Mouse (Mus musculus) spleen, postnatal 10 days (tissue): ENCODE results near the gene Adamts14.

ENCODE experiments used
- DNase-seq, 2 experiments: peaks; one replicate each; pipeline ENCODE4 v3.0.0; 2021 to 2022; ENCODE audit warnings: low spot score in 2 of 2

Adamts14 gene

GRCm38 (mm10) chr10:61273081-61273843 lies at the start of gene Adamts14:
TSS of gene Adamts14 (minus strand) at chr10:61273438.
- no peak for DNase-seq

- DNase-seq: no peak
Measured at GRCm38 (mm10) chr10:61318527-61318926, 45.3 kb upstream of the Adamts14 start.

GRCm38 (mm10) chr10:61315324-61315880 lies 42.2 kb upstream of the Adamts14 start:
- no peak for DNase-seq

- DNase-seq: no peak
Measured at GRCm38 (mm10) chr10:61313750-61314149, 40.5 kb upstream of the Adamts14 start.

DNA sequence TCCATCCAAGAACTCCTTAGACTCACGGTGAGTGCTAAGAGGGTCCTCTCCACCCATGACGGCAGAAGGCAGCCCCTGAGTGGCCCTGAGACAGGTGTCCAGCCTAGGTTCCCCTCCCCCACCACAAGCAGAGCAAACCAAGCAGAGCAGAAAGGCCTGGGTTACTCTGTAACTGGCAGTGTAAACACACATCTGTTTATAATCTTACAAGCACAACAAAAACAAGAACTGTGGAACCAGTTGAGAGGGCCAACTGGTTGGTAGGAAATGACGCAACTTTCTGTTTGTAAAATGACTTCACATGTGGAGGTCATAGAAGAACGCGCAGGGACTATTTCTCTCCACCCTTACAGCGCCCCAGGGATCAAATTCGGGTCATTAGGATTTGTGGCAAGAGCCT lies 39.5 kb upstream of the Adamts14 start:
- DNase-seq: no peak

GRCm38 (mm10) chr10:61312159-61312558 lies 38.9 kb upstream of the Adamts14 start:
- no peak for DNase-seq

- no peak for DNase-seq
Measured at GRCm38 (mm10) chr10:61308706-61309320, 35.6 kb upstream of the Adamts14 start.

DNA sequence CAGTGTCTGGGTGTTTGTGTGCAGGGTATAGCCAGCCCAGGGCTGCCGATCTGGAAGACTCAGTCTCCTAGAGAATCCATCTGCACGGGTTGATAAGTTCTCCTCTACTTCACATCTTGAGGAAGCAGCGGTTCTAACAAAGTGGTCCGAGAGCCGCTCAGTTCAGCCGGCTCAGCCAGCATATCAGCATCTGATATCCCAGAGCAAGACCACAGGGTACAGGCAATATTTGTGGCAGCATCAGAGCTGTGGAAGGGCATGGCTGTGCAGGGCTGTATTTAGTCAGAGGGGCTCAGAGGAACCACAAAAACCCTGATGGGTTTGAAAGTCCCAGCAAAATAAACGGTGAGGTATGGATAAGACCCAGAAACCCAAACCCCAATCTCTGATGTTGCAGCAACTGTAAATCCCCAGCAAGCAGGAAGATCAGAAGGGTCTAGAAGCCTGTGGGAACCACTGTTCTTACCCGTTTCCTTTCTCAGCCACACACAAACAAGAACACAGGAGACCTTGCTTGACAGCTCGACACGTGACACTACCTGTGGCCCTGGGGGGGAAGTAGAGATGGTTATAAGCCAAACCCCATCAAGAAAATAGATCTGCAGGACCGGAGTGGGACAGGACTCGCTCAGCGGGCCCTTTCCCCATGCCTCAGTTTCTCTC lies 32.8 kb upstream of the Adamts14 start:
- no peak for DNase-seq

DNA sequence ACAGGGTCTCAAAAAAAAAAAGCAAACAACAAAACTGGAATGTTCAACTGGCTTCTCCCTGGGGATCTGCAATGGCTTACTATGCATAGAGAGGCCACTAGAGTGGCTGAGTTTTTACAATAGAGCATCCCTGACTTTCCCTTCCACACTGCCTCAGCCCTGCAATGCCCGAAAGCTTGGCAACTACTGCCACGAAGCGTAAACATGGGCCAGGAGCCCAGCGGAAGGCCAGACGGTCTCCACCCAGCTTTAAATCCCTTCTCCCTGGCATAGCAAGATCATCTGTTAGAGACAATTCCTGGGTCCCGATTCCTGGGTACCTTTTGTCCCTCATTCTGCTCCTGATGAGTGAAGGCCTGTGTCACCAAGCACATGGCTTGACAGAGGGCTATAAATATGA lies 30.8 kb upstream of the Adamts14 start:
- DNase-seq: no peak

DNA sequence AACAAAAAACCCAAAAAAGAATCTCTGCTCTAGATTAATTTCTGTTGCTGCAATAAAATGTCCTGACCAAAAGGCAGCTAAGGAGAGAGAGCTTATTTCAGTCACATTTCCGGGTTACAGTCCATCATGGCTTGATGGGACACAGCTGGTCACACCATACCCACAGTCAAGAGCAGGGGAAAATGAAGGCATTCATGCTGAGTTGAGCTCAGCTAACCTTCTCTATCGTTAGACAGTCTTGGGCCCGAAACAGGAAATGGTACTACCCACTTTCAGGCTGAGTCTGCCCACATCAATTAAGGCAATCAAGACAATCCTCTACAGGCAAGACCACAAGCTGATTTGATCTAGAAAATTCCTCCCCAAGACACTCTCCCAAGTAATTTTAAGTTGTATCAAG lies 27.8 kb upstream of the Adamts14 start:
- DNase-seq: no peak

DNA sequence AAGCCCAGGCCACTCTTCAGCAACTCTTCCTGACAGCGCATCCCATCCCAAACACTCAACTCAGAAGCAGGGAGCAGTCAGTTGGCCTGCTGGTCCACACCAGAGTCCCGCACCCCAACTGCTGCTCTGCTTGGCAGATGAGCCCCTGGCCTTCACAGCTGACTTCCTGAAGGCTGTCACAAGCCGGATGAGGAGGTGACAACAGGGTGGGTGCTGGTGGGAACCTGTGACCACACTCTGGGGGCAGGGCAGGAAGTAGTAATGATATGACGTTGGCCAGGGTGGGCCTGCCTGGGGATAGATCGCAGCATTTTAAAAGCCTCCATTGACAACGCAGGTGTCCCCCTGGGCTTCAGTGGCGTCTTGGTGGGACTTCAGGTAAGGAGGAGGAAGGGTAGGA lies 24.2 kb upstream of the Adamts14 start, which contains the start of gene Prf1:
TSS of gene Prf1 (plus strand) at position 357 of the 400 bp plus-strand sequence.
- peak in 1 of 2 experiments; percentile 56 for DNase-seq

- no peak for DNase-seq
Measured at GRCm38 (mm10) chr10:61296713-61297445, 23.6 kb upstream of the Adamts14 start.

GRCm38 (mm10) chr10:61294242-61294641 lies 21.0 kb upstream of the Adamts14 start:
- DNase-seq: no peak

GRCm38 (mm10) chr10:61290479-61290878 lies 17.2 kb upstream of the Adamts14 start:
- DNase-seq: no peak

DNA sequence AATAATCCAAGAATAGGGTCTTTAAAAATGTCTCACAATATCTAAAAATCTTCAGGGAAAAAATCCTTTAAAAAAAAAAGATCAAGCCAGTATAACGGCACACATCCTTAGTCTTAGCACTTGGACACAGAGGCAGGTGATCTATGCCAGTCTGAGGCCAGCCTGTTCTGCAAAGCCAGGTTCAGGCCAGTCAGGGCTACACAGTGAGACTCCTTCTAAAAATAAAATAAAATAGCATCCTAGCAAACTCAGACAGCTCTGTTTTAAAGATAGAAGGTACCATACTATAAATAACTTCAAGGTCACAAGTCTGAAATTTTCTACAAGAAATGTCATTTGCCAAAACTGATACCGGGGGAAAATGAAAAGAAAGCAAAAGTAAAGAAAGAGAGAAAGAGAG lies 16.8 kb upstream of the Adamts14 start:
- DNase-seq: no peak

DNA sequence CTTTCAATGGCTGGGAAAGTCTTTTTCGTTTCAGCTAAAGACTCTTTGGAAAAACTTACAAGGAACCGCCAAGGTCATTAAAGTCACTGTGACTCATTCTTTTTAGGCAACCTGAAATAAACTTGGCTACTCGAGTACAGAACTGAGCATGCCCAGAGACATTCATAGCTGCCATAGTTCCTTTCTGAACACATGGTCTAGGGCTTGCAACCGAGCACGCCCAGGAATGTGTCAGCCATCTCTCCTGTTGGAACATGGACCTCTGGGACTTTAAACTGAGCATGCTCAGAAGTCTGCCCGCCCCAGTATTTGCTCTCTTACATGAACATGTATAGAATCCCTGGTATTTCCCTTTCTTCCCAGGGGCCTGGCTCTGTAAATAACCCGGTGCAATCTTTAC lies 13.0 kb upstream of the Adamts14 start:
- DNase-seq: no peak

DNA sequence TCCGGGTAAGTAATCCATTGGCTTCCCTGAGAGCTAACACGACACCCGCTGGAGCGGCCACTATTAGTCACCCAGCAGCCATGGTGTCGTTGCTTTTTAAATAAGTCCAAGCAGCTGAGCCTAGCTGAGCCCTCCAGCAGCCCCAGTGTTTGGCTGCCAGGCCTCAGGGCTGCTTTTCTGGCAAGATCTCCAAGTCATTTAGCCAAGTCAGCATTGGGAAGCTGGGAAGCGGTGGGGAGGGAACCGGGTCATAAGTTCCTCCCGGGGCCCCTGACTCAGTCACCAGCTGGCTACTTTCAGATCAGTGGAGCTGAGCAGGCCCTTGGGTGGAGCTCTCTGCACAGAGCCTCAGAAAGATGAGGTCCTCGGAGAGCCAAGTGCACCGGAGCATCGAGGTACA lies 12.0 kb upstream of the Adamts14 start:
- DNase-seq: no peak

DNA sequence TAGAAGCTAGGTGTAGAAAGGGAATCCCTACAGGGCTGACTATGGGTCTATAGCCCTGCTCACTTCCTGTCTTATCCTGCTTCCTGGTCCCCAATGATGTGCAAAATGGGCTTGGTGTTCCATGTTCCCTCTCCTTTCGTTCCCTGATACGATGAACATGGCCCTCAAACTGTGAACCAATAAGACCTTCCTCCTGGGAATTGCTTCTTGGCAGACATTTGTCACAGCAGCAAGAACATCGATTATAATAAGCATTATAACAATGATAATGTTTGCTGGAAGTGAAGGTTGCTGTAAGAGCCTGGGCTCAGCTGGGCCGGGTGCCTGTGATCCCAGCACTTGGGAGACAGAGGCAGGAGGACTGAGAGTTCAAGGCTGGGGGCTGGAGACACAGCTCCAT lies 11.1 kb upstream of the Adamts14 start:
- DNase-seq: no peak

DNA sequence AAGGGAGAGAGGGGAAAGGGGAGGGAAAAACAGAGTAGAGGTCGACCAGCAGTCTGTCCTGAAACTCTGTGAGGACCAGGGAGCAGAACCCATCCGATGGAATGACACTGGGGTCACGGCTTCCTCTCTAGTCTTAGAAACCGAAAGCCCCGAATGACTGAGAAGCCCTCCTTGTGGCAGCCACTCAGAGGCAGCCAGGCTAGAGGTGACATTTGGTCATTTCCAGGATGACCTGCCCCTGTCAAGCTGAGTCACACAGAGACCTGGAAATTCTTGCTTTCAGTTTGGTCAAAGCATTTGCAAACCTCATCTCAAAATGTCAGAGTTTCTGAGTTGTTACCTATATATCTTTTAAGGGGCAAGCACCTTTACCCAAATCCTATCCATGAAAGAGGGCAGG lies 7.9 kb upstream of the Adamts14 start:
- DNase-seq: no peak

- no peak for DNase-seq
Measured at GRCm38 (mm10) chr10:61277918-61278674, 4.9 kb upstream of the Adamts14 start.

DNA sequence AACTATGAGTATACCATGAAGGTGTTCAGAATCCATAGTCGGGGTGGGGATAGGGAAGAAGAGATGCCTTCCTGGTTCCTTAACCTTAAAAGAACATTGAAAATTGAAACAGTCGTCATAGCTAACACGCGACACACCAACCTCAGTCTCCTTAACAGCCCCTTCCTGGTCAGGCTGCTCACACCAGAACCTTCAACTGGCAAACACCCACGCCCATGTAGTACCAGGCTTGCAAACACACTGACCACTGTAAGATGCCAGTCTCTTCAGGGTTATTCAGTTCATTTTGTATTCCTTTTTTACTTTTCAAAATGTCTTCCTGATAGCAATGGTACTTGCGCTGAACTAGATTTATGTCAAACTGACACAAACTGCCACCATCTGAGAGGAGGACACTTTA lies 3.8 kb upstream of the Adamts14 start:
- no peak for DNase-seq
